Mouse (Mus musculus) adrenal gland (tissue): Measurements from ENCODE around the gene Nacc2.

Source experiments
- intact Hi-C: fragments of 180-260 bp; cut with DNase I; formaldehyde crosslinking; loops from one replicate; pipeline ENCODE4 v1.15.1; 2025
- long read RNA-seq, 2 experiments: library from polyadenylated mRNA; unstranded; transcript quantifications; one replicate each; pipeline ENCODE4 v2.0.0; 2020; ENCODE audit warnings: borderline replicate concordance in 1 of 2; ENCODE audit not compliant: insufficient replicate concordance in 1 of 2

Gene Nacc2
- long read RNA-seq, experiment 1, full-length matches to known transcripts, result 18 of 29 reads
- long read RNA-seq, experiment 1, partial matches to known transcripts, result 2 of 29 reads
- long read RNA-seq, experiment 1, other reads (novel, unspliced or antisense), result 9 of 29 reads
- long read RNA-seq, experiment 2, full-length matches to known transcripts, result 19 of 35 reads
- long read RNA-seq, experiment 2, partial matches to known transcripts, result 1 of 35 reads
- long read RNA-seq, experiment 2, other reads (novel, unspliced or antisense), result 15 of 35 reads

- intact Hi-C loops, result no loop called here
Measured at GRCm38 (mm10) chr2:26123079-26123648, at the start of gene Nacc2. Gene Nacc2 (minus strand): TSS chr2:26123220.

DNA sequence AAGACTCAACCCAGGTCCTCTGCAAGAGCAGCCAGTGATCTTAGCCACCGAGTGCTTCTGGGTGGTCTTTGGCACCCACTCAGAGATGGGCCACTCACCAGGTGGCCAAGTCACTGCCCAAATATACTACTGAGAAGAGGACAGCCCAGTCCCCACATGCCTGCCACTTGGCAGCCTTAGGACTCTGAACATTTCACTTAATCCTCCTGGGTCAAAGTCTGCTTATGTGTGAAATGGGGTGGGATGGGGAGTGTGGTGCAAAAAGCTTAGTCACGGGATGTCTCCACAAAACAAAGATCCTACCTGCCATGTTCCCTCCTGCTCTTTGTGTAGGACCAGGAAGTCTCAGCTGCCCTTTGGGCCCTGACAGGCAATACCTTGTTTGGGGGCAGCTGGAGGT lies 49.1 kb upstream of the Nacc2 start:
- intact Hi-C loops, result no loop called here

- intact Hi-C loops, result no loop called here
Measured at GRCm38 (mm10) chr2:26170376-26170775, 47.4 kb upstream of the Nacc2 start.

DNA sequence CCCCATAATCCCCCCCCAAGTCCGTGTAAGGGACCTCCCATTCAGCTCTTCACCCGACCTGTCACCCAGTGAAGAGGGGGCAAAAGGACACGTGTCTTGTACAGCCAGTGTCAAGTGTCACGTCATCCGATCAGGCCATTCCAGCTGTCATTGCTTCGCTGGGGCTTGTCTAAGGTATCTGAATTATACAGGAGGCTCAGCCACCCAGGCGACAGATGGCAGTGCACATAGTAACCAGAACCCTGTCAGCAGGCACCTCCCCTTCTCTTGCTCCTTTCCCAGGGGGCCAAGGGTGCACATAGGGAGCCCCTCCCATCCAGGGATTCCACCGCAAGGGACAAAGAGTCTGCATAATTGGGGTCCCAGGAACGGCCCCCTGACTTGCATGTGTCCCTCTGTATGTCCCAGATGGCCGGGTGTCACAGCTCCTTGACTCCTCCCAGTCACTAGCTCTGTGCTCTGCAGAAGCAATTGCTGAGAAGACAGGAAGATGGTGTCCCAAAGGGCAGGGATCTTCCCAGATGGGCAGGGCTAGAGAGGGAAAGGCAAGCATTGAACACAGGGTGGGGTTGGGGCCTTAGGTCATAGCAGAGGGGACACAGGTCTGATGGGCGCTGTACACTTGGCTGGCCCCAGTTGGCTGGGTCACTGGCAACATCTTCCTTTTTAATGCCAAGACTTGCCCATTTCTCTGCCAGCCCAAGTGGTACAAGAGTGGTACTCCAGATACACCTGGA lies 46.0 kb upstream of the Nacc2 start:
- intact Hi-C loops, result no loop called here

- intact Hi-C loops, result no loop called here
Measured at GRCm38 (mm10) chr2:26166890-26167289, 43.9 kb upstream of the Nacc2 start.

DNA sequence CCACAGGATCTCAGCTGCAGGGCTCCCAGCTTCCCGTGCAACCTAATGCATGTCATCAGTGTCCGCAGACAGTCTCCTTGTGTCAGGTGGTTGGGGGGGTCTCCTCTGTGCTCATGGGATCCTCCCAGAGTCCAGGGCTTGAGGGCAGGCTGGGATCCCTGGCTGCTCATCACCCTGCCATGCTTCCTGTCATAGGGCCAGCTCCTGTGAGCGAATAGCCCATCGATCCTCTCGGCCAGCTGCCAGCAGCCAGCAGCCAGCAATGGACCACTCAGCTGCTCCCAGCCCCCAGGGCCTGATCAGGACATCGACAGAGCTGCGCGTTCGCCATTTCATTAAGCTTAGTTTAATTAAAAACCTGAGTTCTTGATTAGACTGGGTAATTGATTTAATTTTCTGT lies 35.0 kb upstream of the Nacc2 start:
- intact Hi-C loops, result no loop called here

GRCm38 (mm10) chr2:26156191-26156977 lies 33.4 kb upstream of the Nacc2 start:
- intact Hi-C loops, result no loop called here

GRCm38 (mm10) chr2:26155737-26156136 lies 32.7 kb upstream of the Nacc2 start:
- intact Hi-C loops, result no loop called here

- intact Hi-C loops, result loop anchor here (5.0 kb wide), 1 partner anchor 73 kb away; no protein-coding TSS in a partner anchor
Measured at GRCm38 (mm10) chr2:26154586-26154985, 31.6 kb upstream of the Nacc2 start.

- intact Hi-C loops, result loop anchor here (1.0 to 5.0 kb wide), 2 partner anchors 73 to 118 kb away; no protein-coding TSS in a partner anchor
Measured at GRCm38 (mm10) chr2:26153909-26154340, 30.9 kb upstream of the Nacc2 start.

- intact Hi-C loops, result loop anchor here (1.0 to 5.0 kb wide), 2 partner anchors 74 to 119 kb away; no protein-coding TSS in a partner anchor
Measured at GRCm38 (mm10) chr2:26153295-26153694, 30.3 kb upstream of the Nacc2 start.

DNA sequence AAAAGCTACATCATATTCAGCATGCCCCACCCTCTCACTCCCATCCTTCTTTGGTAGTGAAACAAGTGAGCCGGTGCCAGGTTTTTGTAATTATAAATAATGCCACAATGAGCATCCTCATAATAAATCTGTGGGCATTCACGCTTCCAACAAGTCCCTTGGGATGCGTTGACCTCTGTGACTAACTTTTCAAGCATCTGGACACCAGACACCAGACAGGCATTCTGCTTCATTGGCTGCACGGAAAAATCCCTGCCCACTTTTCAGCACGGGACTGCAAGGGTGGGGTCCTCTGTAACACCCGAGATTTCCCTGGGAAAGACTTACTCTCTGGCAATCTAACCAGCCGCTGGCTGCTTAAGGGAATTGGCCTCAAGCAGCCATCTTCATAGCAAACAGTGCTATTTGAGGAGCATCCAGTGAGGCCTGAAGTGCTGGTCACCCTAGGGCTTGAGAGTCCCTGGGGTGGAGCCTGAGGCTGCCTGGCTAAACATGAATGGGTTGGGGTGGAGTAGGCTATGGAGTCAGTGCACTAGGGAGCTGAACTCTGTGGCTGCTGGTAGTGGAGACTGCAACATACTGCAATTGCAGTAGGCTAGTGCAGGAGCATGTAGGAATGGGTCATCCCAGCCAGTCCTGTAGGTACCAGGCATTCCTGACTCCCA lies 24.8 kb upstream of the Nacc2 start:
- intact Hi-C loops, result loop anchor here (10.0 kb wide), 1 partner anchor 313 kb away; no protein-coding TSS in a partner anchor

- intact Hi-C loops, result loop anchor here (10.0 kb wide), 1 partner anchor 312 kb away; no protein-coding TSS in a partner anchor
Measured at GRCm38 (mm10) chr2:26146337-26147042, 23.5 kb upstream of the Nacc2 start.

- intact Hi-C loops, result loop anchor here (10.0 kb wide), 1 partner anchor 310 kb away; no protein-coding TSS in a partner anchor
Measured at GRCm38 (mm10) chr2:26145113-26145512, 22.1 kb upstream of the Nacc2 start.

DNA sequence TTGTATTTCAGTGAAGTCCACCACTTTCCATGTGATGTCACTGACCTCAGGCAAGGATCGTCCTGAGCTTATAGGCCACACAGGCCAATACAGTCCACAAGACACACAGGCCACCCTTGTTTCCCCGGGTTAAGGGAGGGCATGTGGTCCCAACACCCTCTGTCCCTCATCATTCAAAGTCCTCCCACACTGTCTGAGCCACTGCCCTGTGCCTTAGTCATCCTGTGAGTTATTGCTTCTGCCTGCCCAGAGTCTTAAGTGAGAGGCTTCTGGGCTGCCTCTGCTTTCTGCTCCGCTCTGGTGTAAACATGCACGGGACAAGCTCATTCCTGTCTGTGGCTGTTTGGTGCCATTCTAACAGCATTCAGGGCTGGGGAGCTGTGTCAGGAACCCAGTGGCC lies 21.3 kb upstream of the Nacc2 start:
- intact Hi-C loops, result loop anchor here (5.0 to 10.0 kb wide), 2 partner anchors 107 to 310 kb away; no protein-coding TSS in a partner anchor

DNA sequence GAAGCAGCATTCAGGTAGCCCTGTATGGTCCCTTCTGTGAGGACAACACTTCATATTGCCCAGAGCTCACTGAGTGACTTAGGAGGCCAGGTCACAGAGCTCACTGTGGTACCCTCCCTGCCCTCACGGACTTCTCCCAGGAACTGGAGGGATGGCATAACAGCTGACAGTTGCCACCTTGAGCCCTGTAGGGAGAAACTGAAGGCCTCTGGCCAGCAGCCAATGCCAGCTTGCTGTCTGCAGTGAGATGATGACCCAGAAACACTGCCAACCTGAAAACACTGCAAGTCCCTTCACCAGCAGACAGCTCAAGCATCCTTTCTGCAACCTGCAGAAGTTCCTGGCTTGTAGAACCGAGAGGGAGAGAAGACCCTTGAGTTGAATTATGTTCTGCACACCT lies 20.5 kb upstream of the Nacc2 start:
- intact Hi-C loops, result loop anchor here (5.0 to 10.0 kb wide), 2 partner anchors 106 to 309 kb away; no protein-coding TSS in a partner anchor

GRCm38 (mm10) chr2:26142986-26143385 lies 20.0 kb upstream of the Nacc2 start:
- intact Hi-C loops, result loop anchor here (1.0 to 10.0 kb wide), 3 partner anchors 88 to 308 kb away; no protein-coding TSS in a partner anchor

GRCm38 (mm10) chr2:26141893-26142635 lies 19.0 kb upstream of the Nacc2 start:
- intact Hi-C loops, result loop anchor here (1.0 to 10.0 kb wide), 4 partner anchors 87 to 307 kb away; no protein-coding TSS in a partner anchor

- intact Hi-C loops, result loop anchor here (2.0 to 10.0 kb wide), 3 partner anchors 104 to 306 kb away; no protein-coding TSS in a partner anchor
Measured at GRCm38 (mm10) chr2:26140903-26141302, 17.9 kb upstream of the Nacc2 start.
